Mouse (Mus musculus): ENCODE measurements at regions not wholly inside any gene's neighbourhood (a gene's known extent, or its start where the extent isn't known, plus 50 kb on each side); places are given as distances from the start of the nearest gene placed in this dataset.

- Histone ChIP-seq H3K4me3 (replicated peaks) (no peak overlapping the region), H3K9ac (no peak overlapping the region), H3K36me3 (no peaks in the 10 kb centered on the region), H3K27ac (no peak overlapping the region), H3K27me3 (no peaks in the 10 kb centered on the region), H3K4me1 (replicated peaks) (no peaks in the 10 kb centered on the region; the same call in 1 of the 2 replicates), H3K9me3 (replicated peaks) (no peaks in the 10 kb centered on the region), H3K4me2 (no peak overlapping the region)
- no peak for ATAC-seq (ENCODE audit: low read depth)
- WGBS (ENCODE audit: insufficient replicate concordance): 50% methylated on average over 7 of the region's 7 CpGs
- DNase-seq: no peak
Observed at GRCm38 (mm10) chr15:60693751-60694500, 159.7 kb downstream of the Fam84b start.

GRCm38 (mm10) chr15:60692718-60693597 is 160.6 kb downstream of the Fam84b start:
- no peak for DNase-seq
- 47% methylated on average over 6 of the region's 6 CpGs for WGBS (ENCODE audit: insufficient replicate concordance)
- H3K4me3 ChIP-seq (replicated peaks): no peak overlapping the region
- no peaks in the 10 kb centered on the region for H3K36me3 ChIP-seq
- H3K4me1 ChIP-seq (replicated peaks): no peaks in the 10 kb centered on the region; the same call in 1 of the 2 replicates
- no peak overlapping the region for H3K9ac ChIP-seq
- H3K9me3 ChIP-seq (replicated peaks): no peaks in the 10 kb centered on the region
- H3K4me2 ChIP-seq: no peak overlapping the region
- ATAC-seq (ENCODE audit: low read depth): no peak
- no peaks in the 10 kb centered on the region for H3K27me3 ChIP-seq
- H3K27ac ChIP-seq: no peak overlapping the region

- Histone ChIP-seq H3K4me1 (replicated peaks) (no peaks in the 10 kb centered on the region; the same call in 1 of the 2 replicates), H3K9me3 (replicated peaks) (no peaks in the 10 kb centered on the region), H3K27me3 (no peaks in the 10 kb centered on the region), H3K9ac (no peak overlapping the region), H3K4me2 (no peak overlapping the region), H3K36me3 (no peaks in the 10 kb centered on the region), H3K4me3 (replicated peaks) (no peak overlapping the region), H3K27ac (no peak overlapping the region)
- DNase-seq (no peak), ATAC-seq (ENCODE audit: low read depth) (no peak)
- WGBS (ENCODE audit: insufficient replicate concordance): 57% methylated on average over 3 of the region's 3 CpGs
Observed at GRCm38 (mm10) chr15:60692149-60692548, 161.4 kb downstream of the Fam84b start.

GRCm38 (mm10) chr15:60677397-60677796 is 176.2 kb downstream of the Fam84b start:
- H3K4me1 ChIP-seq (replicated peaks): no peaks in the 10 kb centered on the region
- no peak overlapping the region for H3K9ac ChIP-seq
- H3K9me3 ChIP-seq (replicated peaks): no peaks in the 10 kb centered on the region
- no peak overlapping the region for H3K4me3 ChIP-seq (replicated peaks)
- no peaks in the 10 kb centered on the region for H3K36me3 ChIP-seq
- 54% methylated on average over 3 of the region's 3 CpGs for WGBS (ENCODE audit: insufficient replicate concordance)
- no peak overlapping the region for H3K27ac ChIP-seq
- no peaks in the 10 kb centered on the region for H3K27me3 ChIP-seq
- H3K4me2 ChIP-seq: no peak overlapping the region
- ATAC-seq (ENCODE audit: low read depth): no peak
- no peak for DNase-seq

GRCm38 (mm10) chr15:60657572-60657971 is 196.0 kb downstream of the Fam84b start:
- Histone ChIP-seq H3K4me3 (replicated peaks) (no peak overlapping the region), H3K36me3 (no peaks in the 10 kb centered on the region), H3K4me1 (replicated peaks) (no peaks in the 10 kb centered on the region), H3K9ac (no peak overlapping the region), H3K9me3 (replicated peaks) (no peaks in the 10 kb centered on the region), H3K27ac (no peak overlapping the region), H3K27me3 (no peaks in the 10 kb centered on the region), H3K4me2 (no peak overlapping the region)
- DNase-seq (no peak), ATAC-seq (ENCODE audit: low read depth) (no peak)
- WGBS (ENCODE audit: insufficient replicate concordance): 51% methylated on average over 7 of the region's 7 CpGs

GRCm38 (mm10) chr15:60655113-60655512 is 198.5 kb downstream of the Fam84b start:
- WGBS (ENCODE audit: insufficient replicate concordance): 63% methylated on average over 3 of the region's 3 CpGs
- Histone ChIP-seq H3K4me2 (no peak overlapping the region), H3K9ac (no peak overlapping the region), H3K4me1 (replicated peaks) (no peaks in the 10 kb centered on the region), H3K4me3 (replicated peaks) (no peak overlapping the region), H3K36me3 (no peaks in the 10 kb centered on the region), H3K9me3 (replicated peaks) (no peaks in the 10 kb centered on the region), H3K27ac (no peak overlapping the region), H3K27me3 (no peaks in the 10 kb centered on the region)
- ATAC-seq (ENCODE audit: low read depth): no peak
- no peak for DNase-seq

GRCm38 (mm10) chr15:60649252-60649651 is 204.3 kb downstream of the Fam84b start:
- H3K9me3 ChIP-seq (replicated peaks): no peaks in the 10 kb centered on the region
- no peak overlapping the region for H3K4me2 ChIP-seq
- H3K36me3 ChIP-seq: no peaks in the 10 kb centered on the region
- H3K9ac ChIP-seq: no peak overlapping the region
- DNase-seq (no peak), ATAC-seq (ENCODE audit: low read depth) (no peak)
- H3K27ac ChIP-seq: no peak overlapping the region
- WGBS (ENCODE audit: insufficient replicate concordance): 81% methylated on average over 2 of the region's 2 CpGs
- no peaks in the 10 kb centered on the region for H3K4me1 ChIP-seq (replicated peaks)
- H3K4me3 ChIP-seq (replicated peaks): no peak overlapping the region
- H3K27me3 ChIP-seq: no peaks in the 10 kb centered on the region

- Histone ChIP-seq H3K4me2 (no peak overlapping the region), H3K27ac (no peak overlapping the region), H3K36me3 (no peaks in the 10 kb centered on the region), H3K4me3 (replicated peaks) (no peak overlapping the region), H3K4me1 (replicated peaks) (no peaks in the 10 kb centered on the region), H3K9me3 (replicated peaks) (no peaks in the 10 kb centered on the region), H3K9ac (no peak overlapping the region), H3K27me3 (no peaks in the 10 kb centered on the region)
- DNase-seq (no peak), ATAC-seq (ENCODE audit: low read depth) (no peak)
- 56% methylated on average over 1 of the region's 1 CpGs for WGBS (ENCODE audit: insufficient replicate concordance)
Observed at GRCm38 (mm10) chr15:60641770-60642169, 211.8 kb downstream of the Fam84b start.

GRCm38 (mm10) chr15:60633457-60633850 is 220.1 kb downstream of the Fam84b start:
- DNase-seq (no peak), ATAC-seq (ENCODE audit: low read depth) (no peak)
- H3K27me3 ChIP-seq: no peaks in the 10 kb centered on the region
- H3K36me3 ChIP-seq: no peaks in the 10 kb centered on the region
- WGBS (ENCODE audit: insufficient replicate concordance): 50% methylated on average over 3 of the region's 3 CpGs
- H3K27ac ChIP-seq: no peak overlapping the region
- no peak overlapping the region for H3K4me2 ChIP-seq
- no peaks in the 10 kb centered on the region for H3K4me1 ChIP-seq (replicated peaks)
- H3K9me3 ChIP-seq (replicated peaks): no peaks in the 10 kb centered on the region
- H3K9ac ChIP-seq: no peak overlapping the region
- no peak overlapping the region for H3K4me3 ChIP-seq (replicated peaks)

GRCm38 (mm10) chr15:60632789-60633456 is 220.7 kb downstream of the Fam84b start:
- ATAC-seq (ENCODE audit: low read depth) (no peak), DNase-seq (no peak)
- Histone ChIP-seq H3K27me3 (no peaks in the 10 kb centered on the region), H3K9me3 (replicated peaks) (no peaks in the 10 kb centered on the region), H3K4me2 (no peak overlapping the region), H3K27ac (no peak overlapping the region), H3K36me3 (no peaks in the 10 kb centered on the region), H3K4me3 (replicated peaks) (no peak overlapping the region), H3K4me1 (replicated peaks) (no peaks in the 10 kb centered on the region), H3K9ac (no peak overlapping the region)
- WGBS (ENCODE audit: insufficient replicate concordance): 54% methylated on average over 4 of the region's 4 CpGs

GRCm38 (mm10) chr15:60630756-60631402 is 222.7 kb downstream of the Fam84b start:
- Histone ChIP-seq H3K27me3 (no peaks in the 10 kb centered on the region), H3K9me3 (replicated peaks) (no peaks in the 10 kb centered on the region), H3K4me1 (replicated peaks) (no peaks in the 10 kb centered on the region), H3K4me2 (no peak overlapping the region), H3K9ac (no peak overlapping the region), H3K27ac (no peak overlapping the region), H3K36me3 (no peaks in the 10 kb centered on the region), H3K4me3 (replicated peaks) (no peak overlapping the region)
- no peak for ATAC-seq (ENCODE audit: low read depth)
- WGBS (ENCODE audit: insufficient replicate concordance): 48% methylated on average over 7 of the region's 7 CpGs
- no peak for DNase-seq

Data from liver, embryonic 13.5 days (tissue).